Mouse (Mus musculus) left cerebral cortex, adult 11 months (tissue): ENCODE measurements around the gene Comt.

ENCODE experiments used
- DNase-seq: peaks from one replicate; pipeline ENCODE4 v3.0.0; 2022; ENCODE audit warnings: low spot score

The Comt gene

DNA sequence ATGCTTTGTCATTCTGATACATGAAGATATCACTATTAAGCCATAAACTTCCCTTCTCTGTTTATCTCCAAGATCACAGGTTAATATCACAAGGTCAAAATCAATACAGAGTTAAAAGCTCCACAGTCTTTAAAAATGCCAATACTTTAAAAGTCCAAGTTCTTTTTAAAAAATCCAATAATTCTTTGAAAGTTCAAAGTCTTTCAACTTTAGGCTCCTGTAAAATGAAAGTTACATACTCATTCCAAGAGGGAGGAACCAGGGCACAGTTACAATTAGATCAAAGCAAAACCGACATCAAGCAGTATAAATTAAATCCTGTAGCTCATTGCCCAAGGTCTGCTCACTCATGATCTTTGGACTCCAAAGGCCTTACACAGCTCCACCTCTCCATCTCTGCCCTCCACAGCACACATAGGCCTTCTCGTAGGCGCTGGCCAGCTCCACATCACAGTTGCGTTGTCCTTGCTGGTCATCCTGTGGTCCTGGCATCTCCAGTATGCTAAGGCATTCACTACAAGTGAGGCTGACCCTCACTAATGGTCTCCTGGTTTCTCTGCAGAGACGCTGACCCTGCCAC lies 6.8 kb upstream of the Comt start:
- DNase-seq = no peak

DNA sequence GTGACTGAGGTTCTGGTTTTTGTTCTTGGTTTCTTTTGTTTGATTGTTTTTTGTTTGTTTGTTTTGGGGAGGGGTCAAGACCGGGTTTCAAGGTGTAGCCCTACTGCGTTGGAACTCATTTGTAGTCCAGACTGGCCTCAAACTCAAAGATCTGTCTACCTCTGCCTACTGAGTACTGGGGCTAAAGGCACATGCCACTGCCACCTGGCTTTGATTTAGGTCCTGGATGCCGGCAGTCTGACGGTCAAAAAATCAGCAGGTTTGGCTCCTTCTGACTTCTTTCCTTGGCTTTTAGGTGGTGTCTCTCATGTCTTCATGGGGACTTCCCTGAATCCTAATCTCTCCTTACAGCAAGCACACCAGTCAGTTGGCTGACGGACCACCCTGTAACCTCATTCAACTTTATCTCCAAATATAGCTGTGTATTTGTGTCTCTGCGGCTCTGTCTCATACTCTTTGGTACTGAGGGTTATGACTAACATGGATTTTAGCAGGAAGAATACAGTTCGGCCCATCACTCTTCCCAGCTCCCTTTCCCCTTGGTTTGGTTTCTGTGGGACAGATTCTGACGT lies 4.1 kb upstream of the Comt start:
- no peak for DNase-seq

DNA sequence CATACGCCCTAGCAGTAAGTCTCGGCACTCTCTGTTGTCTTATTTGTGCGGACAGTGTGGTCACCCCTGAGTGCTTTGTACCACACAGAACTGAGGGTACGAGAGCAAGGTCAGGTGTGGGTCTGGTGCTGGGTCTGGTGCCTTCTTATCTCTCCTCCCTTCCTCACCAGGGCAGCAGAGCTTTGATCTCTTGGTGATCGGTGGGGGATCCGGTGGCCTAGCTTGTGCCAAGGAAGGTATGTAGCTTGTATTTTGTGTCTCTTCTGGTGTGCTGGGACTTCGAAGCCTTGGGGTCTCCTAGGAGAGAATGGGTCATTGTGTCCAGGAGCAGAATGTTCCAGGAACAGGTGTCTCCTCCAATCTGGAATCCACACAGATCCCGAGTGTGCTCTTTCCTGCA lies 3.0 kb upstream of the Comt start:
- DNase-seq = no peak

DNA sequence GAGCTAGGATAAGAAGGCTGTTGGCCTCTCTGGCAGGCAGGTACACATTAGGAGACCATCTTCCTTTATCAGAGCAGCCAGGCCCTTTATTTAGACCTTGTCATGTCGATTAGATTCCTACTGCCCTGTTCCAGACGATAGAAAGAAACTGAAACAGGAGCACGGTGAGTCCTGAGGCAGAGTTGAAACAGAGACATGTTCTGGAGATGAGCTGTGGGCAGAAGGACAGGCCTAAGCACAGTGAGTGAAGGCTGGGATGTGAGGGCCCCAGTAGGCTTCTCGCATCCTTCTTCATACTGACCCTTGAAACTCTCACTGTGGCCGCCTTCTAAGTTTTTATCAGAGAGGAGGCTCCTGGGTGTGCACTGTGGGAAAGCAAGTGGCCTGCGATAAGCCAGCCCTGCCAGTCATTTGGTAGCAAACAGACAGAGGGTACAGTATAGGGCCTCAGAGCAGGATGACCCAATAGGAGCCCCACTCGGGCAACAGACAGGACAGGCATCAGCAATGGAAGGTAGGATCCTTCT lies 1.9 kb upstream of the Comt start:
- DNase-seq = no peak

DNA sequence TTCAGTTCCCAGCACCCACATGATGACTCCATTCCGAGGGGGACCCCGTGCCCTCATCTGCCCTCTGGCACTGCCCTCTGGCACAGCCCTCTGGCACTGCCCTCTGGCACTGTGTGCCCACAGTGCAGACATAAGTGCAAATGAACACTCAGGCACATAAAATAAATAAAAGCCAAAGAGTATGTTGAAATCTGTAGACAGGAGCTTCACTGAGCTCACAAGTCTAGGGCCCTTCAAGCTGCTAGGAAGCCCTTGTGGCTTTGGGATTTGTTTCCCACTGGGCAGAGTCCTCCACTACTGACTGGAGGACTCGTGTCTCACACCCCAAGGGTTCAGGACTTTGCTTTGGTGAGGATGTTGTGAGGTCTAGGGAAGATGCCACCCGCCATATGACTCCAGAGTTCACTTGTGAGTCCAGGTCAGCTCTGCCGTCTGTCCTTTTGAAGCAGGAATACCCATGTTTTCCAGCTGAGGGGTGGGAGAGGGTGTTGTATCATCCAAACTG lies 1.4 kb upstream of the Comt start:
- no peak for DNase-seq

DNA sequence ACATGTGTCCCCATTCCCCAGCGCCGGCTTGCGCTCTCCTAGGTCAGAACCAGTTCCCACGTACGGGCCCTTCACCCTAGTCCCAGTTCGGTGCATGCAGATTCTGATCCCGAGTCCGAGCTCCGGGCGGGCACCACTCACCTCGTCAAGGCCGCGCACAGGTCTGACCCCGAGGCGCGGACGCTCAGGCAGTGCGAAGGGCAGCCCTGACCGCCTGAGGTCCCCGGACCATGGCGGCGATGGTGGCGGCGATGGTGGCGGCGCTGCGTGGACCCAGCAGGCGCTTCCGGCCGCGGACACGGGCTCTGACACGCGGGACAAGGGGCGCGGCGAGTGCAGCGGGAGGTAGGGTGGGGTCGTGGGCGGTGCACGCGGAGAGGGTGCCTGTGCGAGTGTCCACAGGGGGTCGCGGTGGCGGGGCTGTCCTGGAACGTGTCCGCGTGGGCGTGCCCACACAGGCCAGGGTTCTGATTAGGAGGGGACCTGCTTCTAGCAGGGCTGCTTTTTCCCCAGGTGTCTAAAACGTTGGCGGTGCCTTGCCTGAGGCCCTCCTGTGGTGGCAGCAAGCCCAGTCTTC lies 349 bp downstream of the Comt start, which contains the start of gene Txnrd2:
Gene Txnrd2, plus strand, starts transcription at position 170 of the 577 bp plus-strand sequence.
- DNase-seq = peak; percentile 73

DNA sequence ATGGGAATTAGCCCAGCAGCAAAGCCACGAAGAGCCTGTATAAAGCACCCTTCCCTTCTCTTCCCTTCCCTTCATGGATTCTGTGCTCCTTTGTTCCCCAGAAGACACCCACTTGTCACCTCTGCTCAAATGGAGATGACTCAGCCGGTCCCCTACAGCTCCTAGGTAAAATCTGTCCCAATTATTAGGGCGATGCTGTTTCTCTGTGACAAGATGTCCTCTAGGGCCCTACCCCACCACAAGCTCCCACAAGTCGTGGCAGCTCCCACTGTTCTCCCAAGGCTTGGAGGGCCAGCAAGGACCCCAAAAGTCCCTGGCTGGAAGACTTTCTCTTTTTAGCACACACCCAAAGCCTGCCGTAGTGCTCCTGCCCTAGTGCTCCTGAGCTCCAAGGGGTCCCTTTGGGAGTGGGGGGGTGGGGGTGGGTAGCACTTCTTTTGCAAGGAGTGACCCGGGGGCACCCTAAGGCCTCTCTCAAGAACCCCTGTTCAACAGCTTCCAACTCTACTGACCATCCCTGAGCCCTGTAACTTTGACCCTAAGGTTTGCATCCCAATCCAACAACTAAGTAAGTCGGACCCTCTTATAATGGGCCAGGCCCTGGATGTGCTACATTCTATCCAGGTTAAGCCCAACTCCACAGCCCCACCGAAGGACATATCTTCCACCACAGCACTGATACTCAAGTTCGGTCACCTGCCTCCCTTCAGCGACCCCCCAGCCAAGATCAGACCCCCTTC lies 1.0 kb downstream of the Comt start:
- no peak for DNase-seq

DNA sequence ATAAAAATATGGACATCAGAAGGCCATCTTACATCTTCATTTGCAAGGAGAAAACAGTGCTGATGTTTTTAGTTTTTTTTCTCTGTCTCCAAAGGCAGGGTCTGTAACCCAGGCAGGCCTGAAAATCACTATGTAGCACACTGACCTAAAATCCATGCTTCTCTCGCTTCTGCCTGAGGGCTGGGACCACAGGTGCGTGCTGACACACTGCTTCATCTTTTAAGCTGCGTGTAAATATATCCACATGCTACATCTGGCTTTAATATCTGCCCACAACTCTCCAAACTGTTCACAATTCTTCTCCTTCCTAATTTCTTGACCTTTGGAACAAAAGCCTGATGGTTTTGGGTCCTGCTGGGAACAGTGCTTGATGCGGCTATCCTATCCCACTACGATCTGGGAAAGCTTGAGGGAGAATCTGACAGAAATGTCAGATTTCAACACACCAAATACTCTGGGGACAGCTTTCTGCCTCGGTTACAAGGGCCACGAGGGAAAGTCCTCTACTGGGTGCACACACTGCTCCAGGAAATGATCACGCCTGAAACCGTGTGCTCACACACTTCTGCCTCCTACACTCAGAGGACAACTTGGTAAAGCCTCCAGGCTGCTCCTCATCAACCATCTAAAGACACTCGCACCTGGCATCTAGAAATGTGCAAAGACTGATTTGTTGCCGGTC lies 2.1 kb downstream of the Comt start:
- DNase-seq = no peak

DNA sequence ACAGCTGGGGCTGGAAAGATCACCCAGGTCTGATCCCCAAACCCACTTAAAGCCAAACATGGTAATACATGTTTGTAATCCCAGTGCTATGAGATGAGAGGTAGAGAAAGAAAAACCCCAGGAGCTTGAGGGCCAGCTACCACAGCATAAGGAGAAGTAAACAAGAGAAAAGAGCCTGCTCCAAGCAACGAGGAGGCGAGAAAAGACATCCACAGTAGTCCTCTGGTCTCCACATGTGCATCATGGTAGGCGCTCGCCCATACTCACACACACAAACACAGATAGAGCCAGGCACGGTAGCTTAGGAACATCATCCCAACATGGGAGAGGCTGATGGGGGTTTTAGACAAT lies 2.8 kb downstream of the Comt start:
- no peak for DNase-seq

DNA sequence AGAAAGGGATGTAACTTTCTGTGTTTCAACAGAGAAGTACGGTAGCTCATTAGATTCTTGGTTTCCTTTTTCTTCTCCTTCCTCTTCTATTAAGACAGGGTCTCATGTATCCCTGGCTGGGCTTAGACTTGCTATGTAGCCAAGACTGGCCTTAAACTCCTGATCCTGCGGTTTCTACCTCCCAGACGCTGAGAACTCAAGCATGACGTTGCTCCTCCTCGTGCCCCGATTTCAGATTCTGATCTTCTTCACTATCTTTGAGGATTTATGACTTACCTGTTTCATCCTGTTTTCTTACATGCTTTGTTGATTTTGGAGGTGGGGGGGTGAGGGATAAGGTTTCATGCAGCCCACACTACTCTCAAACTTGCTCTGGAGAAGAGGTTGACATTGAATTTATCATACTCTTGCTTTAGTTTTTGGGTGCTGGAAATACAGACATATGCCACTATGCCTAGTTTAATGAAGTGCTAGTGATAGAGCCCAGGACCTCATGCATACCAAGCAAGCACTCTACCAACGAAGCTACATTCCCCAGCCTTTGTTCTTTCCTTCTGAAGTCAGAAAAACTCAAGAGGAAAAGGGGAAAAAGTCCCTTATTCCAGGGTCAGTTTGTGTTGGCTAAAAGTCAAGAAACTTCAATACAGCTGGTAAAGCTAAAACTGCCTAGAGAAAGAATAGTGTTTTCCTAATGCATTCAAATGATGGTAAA lies 3.3 kb downstream of the Comt start:
- no peak for DNase-seq

DNA sequence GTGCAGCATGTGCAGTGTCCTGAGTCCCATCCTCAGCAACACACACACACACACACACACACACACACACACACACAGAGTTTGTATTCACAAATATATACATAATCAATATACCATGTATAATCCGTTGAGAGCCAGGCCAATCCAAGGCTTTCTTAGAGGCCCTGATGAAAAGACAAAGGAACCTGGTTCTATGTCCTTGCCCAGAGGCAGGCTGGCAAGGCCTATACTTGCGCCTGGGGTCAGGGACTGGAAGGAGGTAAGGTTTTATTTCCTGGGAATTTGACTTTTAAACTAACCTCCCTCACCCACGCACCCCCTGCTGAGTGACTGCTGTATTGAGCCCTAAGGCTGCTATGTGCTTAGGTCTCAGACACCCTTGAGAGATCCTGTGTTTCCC lies 6.1 kb downstream of the Comt start:
- no peak for DNase-seq

DNA sequence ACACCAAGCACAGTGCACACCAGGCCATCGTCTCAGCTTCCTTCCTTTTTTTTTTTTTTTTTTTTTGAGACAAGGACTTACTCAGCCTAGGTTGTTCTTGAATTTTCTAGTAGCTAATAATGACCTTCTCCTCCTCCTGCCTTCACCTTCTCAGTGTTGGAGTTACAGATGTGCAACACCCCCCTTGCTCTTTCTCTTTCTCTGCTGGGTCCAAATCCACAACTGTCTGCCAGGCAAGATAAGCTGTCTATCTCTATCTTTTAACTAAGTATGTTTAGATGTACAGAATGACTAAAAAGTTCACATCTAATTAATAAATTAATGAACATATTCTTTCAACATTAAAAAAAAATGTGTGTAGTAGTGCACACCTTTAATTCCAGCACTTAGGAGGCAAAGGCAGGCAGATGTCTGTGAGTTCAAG lies 7.0 kb downstream of the Comt start:
- no peak for DNase-seq

DNA sequence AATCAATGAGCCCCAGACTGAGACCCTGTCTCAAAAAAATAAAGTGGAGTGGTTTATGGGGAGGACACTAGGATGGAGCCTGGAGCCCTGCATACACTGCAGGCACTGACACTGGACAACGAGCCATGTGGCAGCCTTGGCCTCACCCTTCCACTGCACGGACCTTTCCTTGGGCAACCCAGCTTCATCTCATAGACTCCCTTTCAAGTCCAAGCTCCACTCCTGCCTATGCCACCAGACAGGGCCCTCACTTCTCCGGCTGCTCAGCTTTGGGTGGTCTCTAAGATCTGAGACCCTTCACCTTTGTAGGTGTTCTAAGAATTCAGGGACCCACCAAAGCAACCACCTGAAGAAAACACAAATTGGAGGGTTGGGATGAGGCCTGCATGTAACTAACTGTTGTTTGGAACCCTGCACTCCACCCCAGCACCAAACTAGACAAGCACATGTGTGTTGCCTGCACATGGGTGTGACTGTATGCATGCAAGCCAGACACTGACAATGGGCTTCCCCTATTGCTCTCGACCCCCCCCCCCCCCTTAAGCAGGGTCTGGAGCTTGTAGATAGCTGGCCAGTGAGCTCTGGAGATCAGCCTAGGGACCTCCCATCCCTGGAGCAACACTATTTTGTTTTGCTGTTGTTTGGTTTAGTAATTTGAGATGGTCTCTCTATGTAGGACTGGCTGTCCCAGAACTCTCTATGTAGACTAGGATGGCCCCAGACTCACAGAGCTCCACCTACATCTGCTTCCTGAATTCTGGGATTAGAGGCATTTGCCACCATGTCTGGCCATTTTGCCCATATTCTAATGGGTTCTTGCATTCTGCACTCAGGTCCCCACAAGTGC lies 7.7 kb downstream of the Comt start:
- no peak for DNase-seq

DNA sequence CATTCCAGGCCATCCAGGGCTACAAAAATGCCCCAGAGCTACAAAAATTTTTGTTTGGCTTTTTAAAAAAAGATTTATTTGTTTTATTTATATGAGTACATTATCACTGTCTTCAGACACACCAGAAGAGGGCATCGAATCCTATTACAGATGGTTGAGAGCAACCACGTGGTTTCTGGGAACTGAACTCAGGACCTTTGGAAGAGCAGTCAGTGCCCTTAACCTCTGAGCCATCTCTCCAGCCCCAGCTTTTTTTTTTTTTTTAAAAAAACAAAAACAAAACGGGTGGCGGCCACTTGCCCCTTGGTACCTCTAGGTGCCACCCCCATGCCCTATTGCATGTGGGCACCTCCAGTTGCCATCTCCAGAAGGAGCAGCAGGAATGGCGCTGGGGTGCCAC lies 9.2 kb downstream of the Comt start:
- no peak for DNase-seq

DNA sequence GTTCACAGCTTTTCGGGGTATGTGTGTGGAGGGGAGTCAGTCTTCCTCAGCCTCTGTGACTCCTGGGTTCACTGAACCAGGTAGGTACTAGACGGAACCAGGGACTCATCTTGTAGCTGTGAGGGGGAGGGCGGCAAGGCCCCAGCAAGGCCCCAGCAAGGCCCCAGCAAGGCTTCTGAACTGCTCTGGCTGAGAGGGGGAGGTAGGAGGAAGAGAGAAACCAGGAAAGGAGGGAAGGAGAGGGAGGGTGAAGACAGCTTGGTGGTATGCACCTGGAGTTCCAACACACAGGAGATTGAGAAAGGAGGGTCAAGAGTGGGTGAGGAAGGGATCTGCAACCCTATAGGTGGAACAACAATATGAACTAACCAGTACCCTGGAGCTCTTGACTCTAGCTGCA lies 9.8 kb downstream of the Comt start:
- DNase-seq = no peak

DNA sequence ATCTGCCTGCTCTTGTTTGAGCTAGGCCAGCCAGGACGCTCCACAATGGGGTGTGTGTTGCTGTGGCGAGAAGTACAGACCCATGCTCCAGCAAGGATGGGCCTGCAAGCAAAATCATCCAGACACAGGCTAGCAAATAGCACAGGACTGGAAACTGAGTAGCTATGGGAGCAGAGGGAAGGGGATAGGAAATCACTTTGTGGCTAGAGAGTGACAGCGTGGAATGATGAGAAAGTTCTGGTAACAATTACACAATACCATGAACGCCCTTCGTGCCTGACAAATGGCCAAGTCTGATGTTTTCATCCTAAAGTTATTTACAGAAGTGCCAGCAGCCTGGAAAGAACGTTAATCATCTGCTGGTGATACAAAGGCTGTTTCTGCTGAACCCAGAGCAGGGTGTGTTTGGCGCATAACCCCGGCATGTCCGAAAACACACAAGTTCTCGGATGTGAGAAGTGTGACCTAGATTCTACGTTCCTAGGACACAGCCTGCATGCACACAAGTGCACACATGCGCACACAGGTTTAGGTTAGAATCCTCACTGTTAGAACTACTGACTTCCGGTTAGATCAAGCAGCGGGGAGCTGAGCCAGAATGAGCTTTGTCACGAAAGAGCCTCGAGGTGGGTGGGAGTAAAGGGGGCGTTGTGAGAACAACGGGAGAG lies 10.4 kb downstream of the Comt start:
- DNase-seq = no peak

DNA sequence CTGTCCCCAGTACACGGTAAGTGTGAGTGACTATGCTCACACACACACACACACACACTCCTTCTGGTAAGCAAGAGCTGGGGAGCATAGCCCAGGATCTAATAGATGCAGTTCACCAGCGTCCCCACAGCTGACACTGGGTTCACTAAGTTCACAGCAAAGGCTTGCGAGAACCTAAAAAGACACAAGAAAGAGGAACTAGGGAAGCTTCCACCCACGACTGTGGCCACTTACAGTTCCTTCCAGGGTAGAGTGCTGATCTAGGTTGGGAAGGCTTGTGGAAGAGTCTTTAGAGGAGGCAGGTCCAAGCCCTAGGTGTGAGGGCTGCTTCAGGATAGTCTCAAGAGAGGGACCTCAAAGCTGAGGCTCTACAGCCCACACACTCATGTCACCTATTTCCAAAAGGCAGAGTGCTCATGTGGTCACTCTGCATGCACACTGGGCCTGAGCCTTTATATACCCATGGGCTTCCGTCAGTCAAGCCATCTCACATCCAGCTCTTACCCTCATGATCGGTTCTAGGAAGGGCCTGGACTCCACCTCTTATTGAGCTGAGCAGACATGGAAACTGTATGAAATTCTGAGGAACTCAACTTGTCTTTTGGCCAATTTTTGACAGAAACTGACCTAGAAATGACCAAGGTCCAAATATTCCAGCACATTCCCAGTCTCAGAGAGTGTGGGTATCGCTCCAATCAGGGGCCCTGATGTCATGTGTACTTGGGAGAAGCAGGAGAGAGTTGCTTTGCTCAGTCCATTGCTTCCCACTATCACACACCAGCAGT lies 13.4 kb downstream of the Comt start:
- no peak for DNase-seq

DNA sequence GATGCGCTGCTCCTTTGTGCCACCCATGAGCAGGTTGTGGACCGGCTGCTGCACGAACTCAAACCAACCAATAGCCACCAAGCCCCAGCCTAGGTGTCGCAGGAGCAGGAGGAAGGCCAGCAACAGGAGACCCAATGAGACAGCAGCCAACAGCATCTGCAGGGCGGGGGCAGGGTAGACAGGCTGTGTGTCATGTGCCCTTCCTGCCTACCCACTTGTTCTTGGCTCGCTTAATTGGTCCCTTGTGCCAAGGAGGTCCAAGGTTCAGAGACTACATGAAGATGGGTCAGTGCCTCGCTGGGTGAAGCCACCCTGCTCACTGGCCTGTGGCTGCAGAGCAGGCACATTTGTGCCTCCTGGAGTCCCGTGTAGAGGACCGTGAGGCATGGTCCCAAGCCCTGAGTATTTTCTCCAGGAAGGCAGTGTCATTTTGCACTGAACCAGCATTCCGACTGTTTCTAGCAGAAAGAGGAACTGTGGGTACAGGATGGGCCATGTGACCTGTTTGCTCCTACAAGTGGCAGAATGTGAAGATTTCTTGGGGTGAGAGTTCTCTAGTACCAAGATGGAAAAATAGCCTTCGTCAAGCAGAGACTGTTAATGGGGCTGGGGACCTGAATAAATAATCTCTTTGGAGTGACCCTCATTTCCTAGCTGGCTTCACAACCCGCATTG lies 14.7 kb downstream of the Comt start:
- no peak for DNase-seq
